Mouse (Mus musculus): ENCODE results near the gene Tll1. TPM values are rescaled to one million over a fixed set of nuclear protein-coding genes. Genes with fewer than 3 reads are reported as not detected.

The Tll1 gene
- polyA plus RNA-seq (2012; ENCODE audit: low replicate concordance), result not detected in 2 replicates

DNA sequence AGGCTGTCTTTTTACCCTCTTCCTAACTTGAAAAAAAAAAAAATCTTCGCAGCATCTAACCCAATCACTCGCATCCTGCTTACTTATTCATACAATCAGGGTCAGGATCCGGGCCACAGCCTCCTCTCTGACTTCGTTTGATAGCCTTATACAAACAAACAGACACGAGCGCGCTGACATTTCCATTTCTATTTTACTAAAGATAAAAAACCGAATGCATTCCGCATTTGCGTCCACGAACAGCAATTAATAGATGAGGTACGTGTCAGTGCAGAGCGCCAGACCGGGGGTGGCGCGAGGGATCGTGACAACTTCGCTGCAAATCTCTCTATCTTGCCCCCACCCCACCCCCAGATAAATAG is at the start of gene Tll1:
Gene Tll1 (minus strand): TSS at position 248 of the 362 bp plus-strand sequence.

